Mouse (Mus musculus) bone marrow, adult 2 months (tissue): ENCODE data around the gene Hpd.

Experiments
- CTCF ChIP-seq: fragments of 200-500 bp; IDR thresholded peaks from 2 replicates; pipeline ENCODE4 v1.5.1; 2011; ENCODE audit warnings: low read length, control low read depth; ENCODE audit not compliant: control insufficient read depth, insufficient read depth
- POLR2A ChIP-seq: fragments of 200-500 bp; IDR thresholded peaks from 2 replicates; pipeline ENCODE4 v1.6.1; 2011; ENCODE audit warnings: low read depth, mild to moderate bottlenecking, control low read depth, low read length, borderline replicate concordance; ENCODE audit not compliant: control insufficient read depth

GRCm38 (mm10) chr5:123171646-123172350, 10.7 kb downstream of the Hpd start:
- TF ChIP-seq CTCF (peak; percentile 97), POLR2A (no peak)
